Mouse (Mus musculus) heart, embryonic 15.5 days (tissue): Measurements from ENCODE around the gene Tmprss15. TPM values are rescaled to one million over a fixed set of nuclear protein-coding genes. Genes with fewer than 3 reads are reported as not detected.

Experiments used
- ATAC-seq: fragments of 200-750 bp; cut with Nextera tagmentation; replicated peaks from 2 replicates; pipeline ENCODE4 v1.8.0; 2017; ENCODE audit warnings: low read depth, moderate TSS enrichment; ENCODE audit not compliant: insufficient number of reproducible peaks, insufficient read depth, low FRiP score
- H3K27ac ChIP-seq: fragments of 300-500 bp; sonication (generic); 2 replicates; pipeline ENCODE4 v1.5.1; 2015; ENCODE audit warnings: mild to moderate bottlenecking, inconsistent platforms
- H3K27me3 ChIP-seq: fragments of 300-500 bp; sonication (generic); 2 replicates; pipeline ENCODE4 v1.6.1; 2015; ENCODE audit warnings: inconsistent platforms
- H3K36me3 ChIP-seq: fragments of 300-500 bp; sonication (generic); 2 replicates; pipeline ENCODE4 v1.6.1; 2015; ENCODE audit warnings: mild to moderate bottlenecking, inconsistent platforms
- H3K4me1 ChIP-seq: fragments of 300-500 bp; sonication (generic); replicated peaks from 2 replicates; pipeline ENCODE4 v1.6.1; 2015; ENCODE audit warnings: inconsistent platforms
- H3K4me2 ChIP-seq: fragments of 300-500 bp; sonication (generic); 2 replicates; pipeline ENCODE4 v1.6.1; 2015; ENCODE audit warnings: inconsistent platforms, mild to moderate bottlenecking, moderate library complexity
- H3K4me3 ChIP-seq: fragments of 300-500 bp; sonication (generic); 2 replicates; pipeline ENCODE4 v1.5.1; 2015; ENCODE audit warnings: mild to moderate bottlenecking, inconsistent platforms
- H3K9ac ChIP-seq: fragments of 300-500 bp; sonication (generic); 2 replicates; pipeline ENCODE4 v1.6.1; 2015; ENCODE audit warnings: mild to moderate bottlenecking, inconsistent platforms
- H3K9me3 ChIP-seq: fragments of 300-500 bp; sonication (generic); replicated peaks from 2 replicates; pipeline ENCODE4 v1.6.1; 2016; ENCODE audit warnings: inconsistent platforms
- WGBS: fragments of 180-500 bp; shearing (Covaris S2); methylation state at CpG from one replicate; pipeline ENCODE4 v1.1.7; 2015; ENCODE audit warnings: mixed read lengths; 5-methylcytosine and 5-hydroxymethylcytosine counted together
- polyA plus RNA-seq: library from polyadenylated mRNA; unstranded; fragments of >200 nt; fragmentation: Nextera tagmentation; extraction: Ambion mirVana; gene quantifications from 2 replicates; pipeline ENCODE4 v1.2.1, GENCODE M21; 2015

Gene Tmprss15
- polyA plus RNA-seq, 1 experiment from 2014 or later = not detected

DNA sequence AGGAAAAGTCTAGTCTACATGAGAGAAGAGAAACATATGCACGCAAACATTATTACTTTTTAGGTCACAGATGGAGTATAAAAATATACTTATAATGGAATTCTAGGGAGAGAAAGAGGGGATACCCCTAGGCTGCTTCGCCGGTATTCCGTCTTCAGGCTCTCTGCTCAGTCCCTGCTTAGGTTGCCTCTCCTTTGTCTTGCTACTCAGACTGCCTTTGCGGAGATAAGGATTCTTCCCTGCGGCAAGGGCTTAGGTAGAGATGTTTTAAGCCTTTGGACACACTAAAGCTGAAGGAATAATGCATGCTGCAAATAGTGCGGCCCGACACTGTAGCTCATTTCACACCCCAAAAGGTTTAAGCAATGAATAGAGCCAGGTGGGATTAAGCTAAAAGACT is 114.5 kb downstream of the Tmprss15 start:
- H3K4me3 ChIP-seq = no peak overlapping the region
- no peaks in the 10 kb centered on the region for H3K27me3 ChIP-seq
- no peak overlapping the region for H3K9ac ChIP-seq
- H3K27ac ChIP-seq = no peak overlapping the region
- H3K4me2 ChIP-seq = no peak overlapping the region
- H3K4me1 ChIP-seq = no peaks in the 10 kb centered on the region
- 77% methylated on average over 8 of the region's 8 CpGs for WGBS
- H3K9me3 ChIP-seq = no peaks in the 10 kb centered on the region
- no peaks in the 10 kb centered on the region for H3K36me3 ChIP-seq
- no peak for ATAC-seq

DNA sequence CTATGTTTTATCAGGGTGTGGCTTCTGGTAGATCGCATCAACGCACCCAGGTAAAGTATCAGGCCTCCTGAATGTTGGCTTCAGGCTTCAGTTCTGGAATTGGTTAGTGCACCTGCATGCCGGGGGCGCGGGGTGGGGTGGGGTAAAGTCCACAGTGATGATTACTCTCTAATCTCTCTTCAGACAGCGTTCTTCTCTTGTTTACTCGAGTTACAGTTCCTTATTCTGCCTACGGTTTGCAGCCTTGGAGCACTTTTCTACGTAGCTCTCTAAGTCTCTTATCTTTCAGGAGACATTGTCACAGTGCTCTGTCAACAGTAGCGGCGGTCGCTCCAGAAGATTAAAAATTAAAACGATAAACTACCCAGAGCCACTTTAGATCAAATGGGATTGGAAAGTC is 116.8 kb downstream of the Tmprss15 start:
- ATAC-seq = no peak
- Histone ChIP-seq H3K27ac (no peak overlapping the region), H3K27me3 (no peaks in the 10 kb centered on the region), H3K9ac (no peak overlapping the region), H3K36me3 (no peaks in the 10 kb centered on the region), H3K4me2 (no peak overlapping the region), H3K4me3 (no peak overlapping the region), H3K9me3 (no peaks in the 10 kb centered on the region), H3K4me1 (no peaks in the 10 kb centered on the region)
- WGBS = 79% methylated on average over 13 of the region's 13 CpGs

DNA sequence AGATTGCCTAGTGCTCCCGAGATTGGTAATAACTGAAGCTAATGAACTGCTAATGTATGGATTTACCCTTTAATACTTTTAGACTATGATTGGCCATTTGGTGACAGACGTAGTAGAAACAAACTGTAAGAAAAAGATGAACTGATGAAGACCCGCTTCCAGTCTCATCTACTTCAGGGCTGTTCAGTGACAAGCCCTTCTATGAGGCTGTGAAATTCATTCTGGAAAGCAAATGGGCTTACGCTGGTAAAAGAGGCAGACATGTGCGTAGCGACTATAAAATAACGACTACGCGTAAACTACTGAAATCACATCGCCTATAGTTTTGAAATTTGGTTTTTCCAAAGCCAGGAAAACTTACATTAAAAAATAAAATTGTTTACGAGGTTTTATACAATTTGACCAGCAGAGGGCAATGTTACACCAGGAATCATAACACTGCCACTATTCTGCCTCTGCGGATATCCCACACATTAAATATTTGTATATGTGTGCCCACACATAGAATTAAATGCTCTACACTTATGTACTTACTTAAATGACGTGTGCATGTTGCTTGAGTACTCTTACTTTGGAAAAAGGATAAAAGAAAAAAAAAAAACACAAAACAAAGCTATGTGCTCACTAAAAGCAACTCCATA is 121.7 kb downstream of the Tmprss15 start:
- WGBS = 29% methylated on average over 13 of the region's 13 CpGs
- Histone ChIP-seq H3K27ac (no peak overlapping the region), H3K4me2 (no peak overlapping the region), H3K9ac (no peak overlapping the region), H3K9me3 (no peaks in the 10 kb centered on the region), H3K4me1 (no peaks in the 10 kb centered on the region), H3K36me3 (no peaks in the 10 kb centered on the region), H3K27me3 (no peaks in the 10 kb centered on the region), H3K4me3 (no peak overlapping the region)
- no peak for ATAC-seq

DNA sequence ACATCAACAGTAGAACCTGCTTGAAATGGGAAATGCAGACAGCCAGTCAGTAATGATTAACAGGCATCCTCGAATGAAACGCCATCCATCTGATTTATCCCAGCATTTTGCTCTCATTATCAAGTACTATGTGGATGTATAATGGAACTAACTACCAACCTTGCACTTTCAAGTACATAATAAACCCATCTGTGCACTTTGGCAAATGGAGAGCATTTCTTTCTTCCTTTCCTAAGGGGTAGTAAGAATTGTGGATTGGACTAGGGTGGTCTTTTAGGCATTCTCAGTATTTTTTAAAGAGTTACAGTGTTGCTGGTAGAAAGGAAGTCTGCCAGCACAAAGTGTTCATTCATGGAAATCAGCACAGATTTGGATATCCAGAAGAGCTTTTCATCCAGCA is 133.5 kb downstream of the Tmprss15 start:
- Histone ChIP-seq H3K36me3 (no peaks in the 10 kb centered on the region), H3K4me2 (no peak overlapping the region), H3K9me3 (no peaks in the 10 kb centered on the region), H3K4me1 (no peaks in the 10 kb centered on the region), H3K9ac (no peak overlapping the region), H3K27me3 (no peaks in the 10 kb centered on the region), H3K27ac (no peak overlapping the region), H3K4me3 (no peak overlapping the region)
- no peak for ATAC-seq
- 74% methylated on average over 2 of the region's 2 CpGs for WGBS

DNA sequence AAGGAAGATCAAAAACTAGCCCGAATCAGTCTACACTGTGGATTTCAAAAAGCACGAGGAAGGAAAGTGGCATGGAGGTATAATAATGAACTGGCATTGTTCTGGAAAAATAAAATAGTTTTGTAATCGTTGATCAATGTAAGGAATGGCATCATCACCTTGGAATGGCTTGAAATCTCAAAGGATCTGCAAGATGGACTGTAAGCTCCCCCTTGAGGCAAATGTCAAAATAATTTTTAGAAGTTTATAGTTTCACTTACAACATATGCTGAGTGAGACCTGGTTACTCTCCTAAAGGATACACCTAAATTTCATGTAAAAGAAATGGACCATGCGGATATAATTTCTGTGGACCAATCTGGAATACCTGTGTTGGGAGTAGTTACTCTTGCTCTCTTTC is 140.5 kb downstream of the Tmprss15 start:
- Histone ChIP-seq H3K4me1 (no peaks in the 10 kb centered on the region), H3K27ac (no peak overlapping the region), H3K27me3 (no peaks in the 10 kb centered on the region), H3K36me3 (no peaks in the 10 kb centered on the region), H3K4me3 (no peak overlapping the region), H3K9ac (no peak overlapping the region), H3K4me2 (no peak overlapping the region), H3K9me3 (no peaks in the 10 kb centered on the region)
- ATAC-seq = no peak
- 70% methylated on average over 4 of the region's 4 CpGs for WGBS

DNA sequence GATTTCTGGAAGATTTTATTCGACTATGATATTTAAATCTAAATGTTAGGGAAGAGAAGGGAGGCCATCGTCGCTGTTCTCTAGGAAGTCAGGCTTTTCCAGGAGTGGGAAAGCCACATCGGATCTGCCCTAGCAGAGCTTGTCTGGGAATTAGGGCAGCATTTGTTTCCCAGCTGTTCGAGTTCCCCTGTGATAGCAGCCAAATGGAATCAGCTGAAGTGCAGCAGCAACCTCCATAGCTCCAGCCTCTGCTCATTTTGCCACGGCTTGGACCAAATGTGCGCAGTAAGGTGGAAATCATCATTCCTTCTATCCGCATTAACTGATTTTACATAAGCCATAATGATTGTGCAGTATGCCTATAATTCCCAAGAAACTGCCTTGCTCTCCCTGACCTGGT is 153.1 kb downstream of the Tmprss15 start:
- 60% methylated on average over 8 of the region's 8 CpGs for WGBS
- no peaks in the 10 kb centered on the region for H3K27me3 ChIP-seq
- no peak overlapping the region for H3K4me3 ChIP-seq
- no peak overlapping the region for H3K27ac ChIP-seq
- ATAC-seq = no peak
- no peak overlapping the region for H3K4me2 ChIP-seq
- H3K36me3 ChIP-seq = no peaks in the 10 kb centered on the region
- H3K4me1 ChIP-seq = no peaks in the 10 kb centered on the region
- no peak overlapping the region for H3K9ac ChIP-seq
- H3K9me3 ChIP-seq = no peaks in the 10 kb centered on the region

DNA sequence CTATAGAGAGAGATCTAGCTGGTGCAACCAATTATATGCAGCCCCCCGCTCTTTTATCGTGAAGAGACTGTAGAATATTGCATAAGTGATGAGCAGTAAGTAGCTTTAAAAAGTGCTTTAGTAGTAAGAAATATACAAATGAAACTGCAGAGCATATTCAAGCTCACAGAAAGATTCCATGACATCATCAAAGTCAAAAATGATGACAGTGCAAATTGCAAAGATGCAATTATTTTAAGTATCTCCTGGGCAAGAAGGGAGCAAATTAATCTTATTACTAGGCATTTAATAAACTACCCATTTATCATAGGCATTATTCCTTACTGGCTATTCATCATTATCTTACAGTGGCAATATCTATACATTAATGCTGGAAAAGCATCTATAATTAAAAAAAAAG is 156.6 kb downstream of the Tmprss15 start:
- no peak overlapping the region for H3K27ac ChIP-seq
- H3K36me3 ChIP-seq = no peaks in the 10 kb centered on the region
- H3K4me2 ChIP-seq = no peak overlapping the region
- ATAC-seq = no peak
- no peaks in the 10 kb centered on the region for H3K9me3 ChIP-seq
- H3K9ac ChIP-seq = no peak overlapping the region
- H3K4me1 ChIP-seq = peaks cover 7% of the 10 kb centered on the region; the same call in 1 of the 2 replicates
- WGBS = 92% methylated on average over 2 of the region's 2 CpGs
- H3K4me3 ChIP-seq = no peak overlapping the region
- 0 out of 2 replicates have a peak, but pooled peaks cover 7% of the 10 kb centered on the region for H3K27me3 ChIP-seq

DNA sequence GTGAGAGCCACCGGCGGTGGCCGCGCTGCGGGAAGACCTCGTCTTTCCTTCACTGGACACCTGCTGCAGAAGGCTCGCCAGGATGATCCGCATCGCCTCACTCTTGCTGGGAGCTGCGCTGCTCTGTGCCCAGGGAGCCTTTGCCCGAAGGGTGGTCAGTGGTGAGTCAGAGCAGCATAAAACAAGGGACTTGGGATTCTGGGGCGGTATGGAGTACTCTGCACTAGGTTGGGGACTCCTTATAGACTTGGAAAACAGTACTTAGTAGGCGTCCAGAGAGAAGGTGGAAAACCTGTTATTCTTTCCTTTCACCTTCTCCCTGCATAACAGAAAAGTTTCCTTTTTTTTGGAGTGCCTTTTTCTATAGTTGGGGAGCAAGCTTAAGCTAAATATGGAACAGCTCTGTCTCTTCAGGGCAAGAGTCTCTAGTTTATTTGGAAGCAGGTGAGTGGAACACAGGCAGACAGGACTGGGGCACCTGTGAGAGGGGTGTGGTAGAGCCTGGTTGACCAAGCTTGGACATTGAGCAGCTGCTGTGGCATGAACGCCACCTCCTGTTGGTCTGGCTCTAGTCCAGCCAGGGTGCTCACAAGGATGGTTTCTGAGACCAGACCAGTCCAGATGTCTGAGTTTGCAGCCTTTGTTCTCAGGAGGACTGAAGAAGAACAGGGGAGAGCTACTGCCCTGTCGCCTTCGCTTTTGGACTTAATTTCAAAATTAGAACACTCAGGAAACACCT is 159.4 kb downstream of the Tmprss15 start:
- Histone ChIP-seq H3K9me3 (no peaks in the 10 kb centered on the region), H3K36me3 (no peaks in the 10 kb centered on the region), H3K9ac (0 out of 2 replicates have a peak overlapping the region, but pooled peaks have one; percentile 7), H3K27ac (no peak overlapping the region), H3K4me1 (peaks cover 7% of the 10 kb centered on the region; the same call in 1 of the 2 replicates), H3K4me2 (peak overlapping the region; percentile 82), H3K4me3 (peak overlapping the region; percentile 45), H3K27me3 (0 out of 2 replicates have a peak, but pooled peaks cover 7% of the 10 kb centered on the region)
- 11% methylated on average over 16 of the region's 16 CpGs for WGBS
- no peak; the same call in 1 of the 2 replicates for ATAC-seq

DNA sequence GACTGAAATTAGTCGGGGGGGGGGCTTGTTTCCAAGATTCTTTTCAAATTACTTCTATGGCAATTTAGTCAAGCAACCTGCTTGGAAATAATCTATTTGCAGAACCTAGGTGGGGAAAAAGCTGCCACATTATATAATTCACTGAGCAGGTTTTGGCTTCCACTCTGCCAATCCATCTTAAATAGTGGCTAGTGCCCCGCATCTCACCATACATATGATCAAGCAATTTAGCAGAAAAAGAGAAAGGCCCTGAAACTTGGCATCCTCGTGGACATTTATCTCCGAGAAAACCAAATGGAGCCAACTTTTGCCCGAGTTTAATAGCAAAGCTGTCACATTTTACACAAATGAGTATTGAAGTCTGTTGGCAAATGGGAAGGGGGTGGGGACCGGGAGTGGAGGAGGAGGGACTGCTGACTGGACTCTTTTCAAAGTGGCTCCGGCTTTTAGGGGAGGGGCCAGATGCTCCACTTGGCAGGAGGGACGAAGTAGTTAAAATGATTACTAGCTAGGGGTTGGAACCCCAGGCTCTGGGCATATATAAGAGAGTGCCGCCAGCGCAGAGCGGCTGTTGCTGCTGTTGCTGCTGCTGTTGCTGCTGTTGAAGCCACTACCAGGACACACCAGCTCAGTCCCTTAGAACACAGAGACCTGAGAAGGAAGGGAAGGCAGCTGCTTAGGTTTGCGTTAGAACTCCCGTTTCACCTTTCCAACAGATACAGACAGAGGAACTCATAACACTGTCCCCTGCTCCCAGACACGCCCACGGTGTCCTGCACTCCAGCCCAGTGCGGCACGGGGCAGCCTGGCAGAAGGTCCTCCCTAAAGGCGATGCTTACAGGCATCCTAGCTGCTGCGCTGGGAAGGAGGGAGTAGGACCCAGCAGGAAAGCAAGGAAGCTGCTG is 160.3 kb downstream of the Tmprss15 start, which contains the start of gene Chodl:
Gene Chodl, plus strand, starts transcription at position 567 of the 905 bp plus-strand sequence.
- no peak within 1 kb of the TSS for H3K27ac ChIP-seq
- no peaks in the 10 kb centered on the region for H3K9me3 ChIP-seq
- peak within 1 kb of the TSS; percentile 45 for H3K4me3 ChIP-seq
- H3K9ac ChIP-seq = 0 out of 2 replicates have a peak within 1 kb of the TSS, but pooled peaks have one; percentile 7
- 0 out of 2 replicates have a peak, but pooled peaks cover 7% of the 10 kb centered on the region for H3K27me3 ChIP-seq
- H3K4me1 ChIP-seq = peaks cover 7% of the 10 kb centered on the region; the same call in 1 of the 2 replicates
- no peaks in the 10 kb centered on the region for H3K36me3 ChIP-seq
- no peak for ATAC-seq
- 12% methylated on average over 19 of the region's 19 CpGs for WGBS
- peak within 1 kb of the TSS; percentile 82 for H3K4me2 ChIP-seq

DNA sequence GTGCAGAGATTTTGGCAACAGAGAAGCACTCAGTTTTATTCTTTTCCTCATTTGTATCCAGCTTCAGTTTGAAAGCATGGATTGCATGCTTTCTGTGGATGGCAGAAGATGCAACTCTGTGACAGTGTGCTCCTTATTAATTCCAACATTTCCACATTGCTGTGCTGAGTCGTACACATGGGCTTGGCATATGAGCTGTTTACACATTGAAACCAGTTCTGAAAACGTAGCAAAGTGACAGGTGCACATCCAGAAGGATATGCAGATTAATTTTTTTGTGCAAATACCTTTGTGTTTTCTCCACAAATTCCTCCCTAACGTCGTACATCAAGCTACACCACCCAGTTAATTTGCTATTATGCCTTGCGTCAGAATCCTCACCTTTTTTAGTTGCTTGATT is 168.3 kb downstream of the Tmprss15 start:
- no peak for ATAC-seq
- H3K27ac ChIP-seq = no peak overlapping the region
- no peaks in the 10 kb centered on the region for H3K27me3 ChIP-seq
- no peaks in the 10 kb centered on the region for H3K9me3 ChIP-seq
- WGBS = 66% methylated on average over 5 of the region's 5 CpGs
- no peak overlapping the region for H3K9ac ChIP-seq
- no peak overlapping the region for H3K4me3 ChIP-seq
- no peak overlapping the region for H3K4me2 ChIP-seq
- no peaks in the 10 kb centered on the region for H3K4me1 ChIP-seq
- no peaks in the 10 kb centered on the region for H3K36me3 ChIP-seq
